Mouse (Mus musculus): Measurements from ENCODE around the gene Hyal1. TPM values are rescaled to one million over a fixed set of nuclear protein-coding genes. Genes with fewer than 3 reads are reported as not detected.

Hyal1 gene
- 4.9 and 6.8 TPM in 2 replicates for polyA plus RNA-seq (2016; fragmentation: Nextera tagmentation; extraction: Ambion mirVana)

GRCm38 (mm10) chr9:107576357-107577107, at the start of gene Hyal1:
Hyal1 (plus strand) TSS chr9:107576927.
- 24% methylated on average over 16 of the region's 16 CpGs for WGBS
- Histone ChIP-seq H3K9me3 (no peaks in the 10 kb centered on the region), H3K27me3 (ENCODE audit: insufficient read depth, poor library complexity, severe bottlenecking) (no peaks in the 10 kb centered on the region), H3K27ac (peak within 1 kb of the TSS; percentile 8), H3K36me3 (peaks cover 31% of the 10 kb centered on the region), H3K4me3 (peak within 1 kb of the TSS; percentile 54), H3K4me1 (peaks cover 58% of the 10 kb centered on the region)
- peak; percentile 95 for DNase-seq (ENCODE audit: low spot score)

- Histone ChIP-seq H3K9me3 (no peaks in the 10 kb centered on the region), H3K4me3 (peak within 1 kb of the TSS; percentile 88), H3K27me3 (ENCODE audit: insufficient read depth, poor library complexity, severe bottlenecking) (0 out of 2 replicates have a peak, but pooled peaks cover 5% of the 10 kb centered on the region), H3K36me3 (peaks cover 24% of the 10 kb centered on the region), H3K4me1 (peaks cover 40% of the 10 kb centered on the region), H3K27ac (peak within 1 kb of the TSS; percentile 92)
- DNase-seq (ENCODE audit: low spot score) = peak; percentile 99
- under 1% methylated on average over 48 of the region's 48 CpGs for WGBS
Measured at GRCm38 (mm10) chr9:107533791-107534407, 42.8 kb upstream of the Hyal1 start, which contains the start of gene Tmem115. Tmem115 (plus strand) TSS chr9:107533945.

- H3K36me3 ChIP-seq = peaks cover 31% of the 10 kb centered on the region
- H3K4me3 ChIP-seq = peak overlapping the region; percentile 88
- H3K9me3 ChIP-seq = no peaks in the 10 kb centered on the region
- peak overlapping the region; percentile 92 for H3K27ac ChIP-seq
- 0 out of 2 replicates have a peak, but pooled peaks cover 2% of the 10 kb centered on the region for H3K27me3 ChIP-seq (ENCODE audit: insufficient read depth, poor library complexity, severe bottlenecking)
- peaks cover 36% of the 10 kb centered on the region for H3K4me1 ChIP-seq
- DNase-seq (ENCODE audit: low spot score) = no peak
- WGBS = 1% methylated on average over 40 of the region's 40 CpGs
Measured at GRCm38 (mm10) chr9:107534408-107535202, 42.1 kb upstream of the Hyal1 start.

GRCm38 (mm10) chr9:107538231-107538630, 38.5 kb upstream of the Hyal1 start:
- no peak overlapping the region for H3K4me3 ChIP-seq
- H3K4me1 ChIP-seq = peaks cover 58% of the 10 kb centered on the region

DNA sequence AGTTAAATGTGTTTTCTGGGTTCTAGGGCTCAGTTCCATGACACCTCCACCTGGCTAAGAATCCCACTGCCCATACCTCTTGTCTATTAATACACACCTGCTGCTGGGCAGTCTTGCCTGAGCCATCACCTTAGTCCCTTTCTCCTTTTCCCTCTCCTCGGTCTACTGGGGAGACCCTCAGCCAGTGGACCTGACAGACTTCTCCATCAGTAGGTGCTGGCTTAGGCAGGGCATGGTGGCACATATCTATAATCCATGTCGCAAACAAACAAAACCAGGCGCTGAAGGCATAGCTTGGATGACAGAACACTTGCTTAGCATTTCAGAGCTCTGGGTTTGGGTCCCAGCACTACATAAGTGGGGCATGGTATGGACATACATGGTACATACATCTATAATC, 38.0 kb upstream of the Hyal1 start:
- WGBS = 88% methylated on average over 3 of the region's 3 CpGs
- H3K4me1 ChIP-seq = peaks cover 60% of the 10 kb centered on the region
- DNase-seq (ENCODE audit: low spot score) = no peak
- H3K27ac ChIP-seq = no peak overlapping the region
- H3K9me3 ChIP-seq = no peaks in the 10 kb centered on the region
- no peak overlapping the region for H3K4me3 ChIP-seq
- H3K27me3 ChIP-seq (ENCODE audit: insufficient read depth, poor library complexity, severe bottlenecking) = no peaks in the 10 kb centered on the region
- H3K36me3 ChIP-seq = peaks cover 44% of the 10 kb centered on the region

More at GRCm38 (mm10) chr9:107538231-107538630, 38.5 kb upstream of the Hyal1 start:
- no peaks in the 10 kb centered on the region for H3K9me3 ChIP-seq
- no peak for DNase-seq (ENCODE audit: low spot score)
- 87% methylated on average over 7 of the region's 7 CpGs for WGBS
- peaks cover 39% of the 10 kb centered on the region for H3K36me3 ChIP-seq
- no peaks in the 10 kb centered on the region for H3K27me3 ChIP-seq (ENCODE audit: insufficient read depth, poor library complexity, severe bottlenecking)
- H3K27ac ChIP-seq = no peak overlapping the region

DNA sequence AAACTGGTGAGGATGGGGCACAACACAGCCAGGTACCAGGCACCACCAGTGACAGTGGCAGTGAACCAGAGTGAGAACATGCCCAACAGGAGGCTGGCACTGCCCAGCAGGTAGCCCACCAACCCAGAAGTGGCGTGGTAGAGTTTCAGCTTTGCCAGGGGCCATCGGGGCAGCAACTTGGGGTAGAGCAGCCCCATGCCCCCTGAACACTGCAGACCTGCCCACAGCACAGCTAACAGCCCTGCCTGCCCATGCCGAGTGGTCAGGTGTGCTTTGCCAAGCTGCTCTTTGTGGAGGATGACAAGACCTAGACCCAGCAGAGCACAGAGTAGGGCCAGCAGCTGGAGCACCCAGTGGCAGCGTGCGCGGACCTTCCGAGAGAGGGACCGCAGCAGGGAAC, 36.8 kb upstream of the Hyal1 start:
- Histone ChIP-seq H3K27me3 (ENCODE audit: insufficient read depth, poor library complexity, severe bottlenecking) (no peaks in the 10 kb centered on the region), H3K36me3 (peaks cover 55% of the 10 kb centered on the region), H3K4me3 (no peak overlapping the region), H3K27ac (no peak overlapping the region), H3K4me1 (peaks cover 52% of the 10 kb centered on the region), H3K9me3 (no peaks in the 10 kb centered on the region)
- WGBS = 94% methylated on average over 8 of the region's 8 CpGs
- DNase-seq (ENCODE audit: low spot score) = no peak

DNA sequence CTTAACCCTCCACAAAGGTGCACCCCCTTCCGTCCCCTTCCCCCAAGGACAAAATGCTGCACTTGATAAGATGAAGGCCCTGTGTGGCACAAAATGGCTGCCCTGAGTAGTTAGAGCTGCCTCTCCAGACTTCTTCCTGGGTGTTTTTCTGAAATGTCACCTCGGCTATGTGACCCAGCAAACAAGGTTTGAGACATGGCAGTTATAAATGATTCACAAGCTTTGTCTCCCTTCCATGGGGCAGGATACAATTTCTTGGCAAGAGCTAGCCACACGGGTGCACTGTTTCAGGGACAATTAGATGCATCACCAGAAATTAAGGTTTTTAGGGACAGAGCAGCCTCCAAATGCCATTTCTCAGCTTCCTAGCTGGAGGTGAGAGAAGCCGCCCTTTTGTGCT, 36.3 kb upstream of the Hyal1 start:
- H3K9me3 ChIP-seq = no peaks in the 10 kb centered on the region
- DNase-seq (ENCODE audit: low spot score) = no peak
- no peak overlapping the region for H3K4me3 ChIP-seq
- H3K27ac ChIP-seq = no peak overlapping the region
- peaks cover 60% of the 10 kb centered on the region for H3K36me3 ChIP-seq
- no peaks in the 10 kb centered on the region for H3K27me3 ChIP-seq (ENCODE audit: insufficient read depth, poor library complexity, severe bottlenecking)
- WGBS = 71% methylated on average over 4 of the region's 4 CpGs
- H3K4me1 ChIP-seq = peaks cover 51% of the 10 kb centered on the region

- Histone ChIP-seq H3K9me3 (no peaks in the 10 kb centered on the region), H3K36me3 (peaks cover 60% of the 10 kb centered on the region), H3K4me3 (peak overlapping the region; percentile 78), H3K4me1 (peaks cover 48% of the 10 kb centered on the region), H3K27ac (0 out of 2 replicates have a peak overlapping the region, but pooled peaks have one; percentile 86), H3K27me3 (ENCODE audit: insufficient read depth, poor library complexity, severe bottlenecking) (no peaks in the 10 kb centered on the region)
- no peak for DNase-seq (ENCODE audit: low spot score)
- WGBS = 39% methylated on average over 10 of the region's 10 CpGs
Measured at GRCm38 (mm10) chr9:107541005-107541404, 35.7 kb upstream of the Hyal1 start.

DNA sequence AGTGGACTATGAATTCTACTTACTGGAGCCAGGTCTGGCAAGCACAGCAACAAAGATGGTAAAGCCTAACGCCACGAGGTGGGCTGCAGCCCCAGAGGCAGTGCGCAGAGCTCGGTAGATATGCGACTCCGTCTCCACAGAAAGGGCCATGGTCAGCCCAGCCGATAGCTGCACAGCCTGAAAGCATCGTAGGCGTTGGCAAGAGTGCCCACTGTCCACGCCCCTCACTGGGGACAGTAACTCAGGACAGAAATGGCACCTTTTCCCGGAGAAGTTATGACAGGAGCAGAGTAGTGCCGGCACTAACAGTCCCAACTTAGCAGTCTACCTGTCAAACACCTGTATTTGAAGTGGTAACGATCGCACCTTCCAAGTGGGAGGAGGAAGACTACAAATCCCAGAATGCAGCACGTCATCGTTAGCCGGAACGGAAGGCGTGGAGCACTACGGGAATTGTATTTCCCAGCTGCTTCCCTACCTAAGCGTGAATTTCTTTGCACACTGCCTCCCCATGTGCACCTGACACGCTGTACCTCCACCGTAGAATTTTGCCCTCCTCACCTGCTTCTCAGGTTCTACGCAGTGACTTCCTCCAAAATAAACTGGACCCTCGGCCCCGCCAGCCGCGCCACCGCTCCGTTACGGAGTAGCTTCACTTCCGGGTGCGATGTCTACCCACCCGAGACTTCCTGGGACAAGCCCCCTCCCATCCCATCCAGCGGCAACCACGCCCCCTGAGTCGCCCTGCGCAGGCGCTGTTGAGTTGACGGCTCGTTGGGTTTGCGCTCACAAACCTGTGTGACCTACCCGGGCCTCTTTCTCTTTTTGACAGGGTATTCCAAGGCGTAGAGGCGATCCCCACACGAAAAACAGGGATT, 35.0 kb upstream of the Hyal1 start, which contains the start of the genes Cyb561d2 and Nprl2:
Gene Cyb561d2 (minus strand): TSS at position 720 of the 878 bp plus-strand sequence.
Gene Nprl2 (plus strand): TSS at position 753 of the 878 bp plus-strand sequence.
- H3K27me3 ChIP-seq (ENCODE audit: insufficient read depth, poor library complexity, severe bottlenecking) = no peaks in the 10 kb centered on the region
- DNase-seq (ENCODE audit: low spot score) = peak; percentile 98
- H3K9me3 ChIP-seq = no peaks in the 10 kb centered on the region
- peak within 1 kb of the TSS; percentile 86 for H3K27ac ChIP-seq
- peaks cover 58% of the 10 kb centered on the region for H3K36me3 ChIP-seq
- WGBS = under 1% methylated on average over 46 of the region's 46 CpGs
- H3K4me1 ChIP-seq = peaks cover 46% of the 10 kb centered on the region
- H3K4me3 ChIP-seq = peak within 1 kb of the TSS; percentile 78

- Histone ChIP-seq H3K27me3 (ENCODE audit: insufficient read depth, poor library complexity, severe bottlenecking) (0 out of 2 replicates have a peak, but pooled peaks cover under 1% of the 10 kb centered on the region), H3K36me3 (peaks cover 52% of the 10 kb centered on the region), H3K4me3 (peak overlapping the region; percentile 78), H3K9me3 (no peaks in the 10 kb centered on the region), H3K27ac (peak overlapping the region; percentile 86), H3K4me1 (peaks cover 46% of the 10 kb centered on the region)
- DNase-seq (ENCODE audit: low spot score) = no peak
- 3% methylated on average over 11 of the region's 11 CpGs for WGBS
Measured at GRCm38 (mm10) chr9:107542352-107542686, 34.4 kb upstream of the Hyal1 start.

- DNase-seq (ENCODE audit: low spot score) = no peak
- H3K27me3 ChIP-seq (ENCODE audit: insufficient read depth, poor library complexity, severe bottlenecking) = peaks cover 5% of the 10 kb centered on the region; the same call in 1 of the 2 replicates
- peak overlapping the region; percentile 78 for H3K4me3 ChIP-seq
- H3K27ac ChIP-seq = peak overlapping the region; percentile 86
- 46% methylated on average over 8 of the region's 8 CpGs for WGBS
- H3K9me3 ChIP-seq = no peaks in the 10 kb centered on the region
- H3K36me3 ChIP-seq = peaks cover 48% of the 10 kb centered on the region
- peaks cover 46% of the 10 kb centered on the region for H3K4me1 ChIP-seq
Measured at GRCm38 (mm10) chr9:107542721-107543120, 34.0 kb upstream of the Hyal1 start.

DNA sequence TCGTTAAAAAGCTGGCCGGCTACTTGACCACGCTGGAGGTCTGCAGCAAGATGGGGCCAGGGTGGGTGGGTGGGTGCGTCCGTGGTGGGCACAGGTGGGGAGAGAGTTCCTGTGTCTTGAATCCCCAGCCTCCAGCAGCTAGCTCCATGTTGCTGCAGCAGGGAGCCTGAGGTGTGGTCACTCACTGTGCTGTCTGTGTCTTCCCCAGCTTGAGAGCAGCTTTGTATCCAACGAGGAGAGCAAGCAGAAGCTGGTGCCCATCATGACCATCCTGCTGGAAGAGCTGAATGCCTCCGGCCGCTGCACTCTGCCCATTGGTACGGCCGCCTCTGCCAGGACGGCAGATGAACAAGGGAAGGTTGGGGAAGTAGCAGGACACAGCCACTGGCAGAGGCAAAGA, 33.4 kb upstream of the Hyal1 start:
- Histone ChIP-seq H3K4me3 (peak overlapping the region; percentile 78), H3K4me1 (peaks cover 49% of the 10 kb centered on the region), H3K27me3 (ENCODE audit: insufficient read depth, poor library complexity, severe bottlenecking) (peaks cover 10% of the 10 kb centered on the region; the same call in 1 of the 2 replicates), H3K27ac (peak overlapping the region; percentile 42), H3K9me3 (no peaks in the 10 kb centered on the region), H3K36me3 (peaks cover 43% of the 10 kb centered on the region)
- no peak for DNase-seq (ENCODE audit: low spot score)
- 85% methylated on average over 11 of the region's 11 CpGs for WGBS

Data from heart, embryonic 10.5 days (tissue).